Mouse (Mus musculus) heart, adult 2 months (tissue): ENCODE data around the gene Bend6.

ENCODE experiments used
- EP300 ChIP-seq: fragments of 200-500 bp; IDR thresholded peaks from 2 replicates; pipeline ENCODE4 v1.6.1; 2011; ENCODE audit warnings: low read depth, low read length, control low read depth; ENCODE audit not compliant: insufficient read depth
- POLR2A ChIP-seq: fragments of 200-500 bp; IDR thresholded peaks from 2 replicates; pipeline ENCODE4 v1.6.1; 2011; ENCODE audit warnings: mild to moderate bottlenecking, low read depth, low read length, control low read depth; ENCODE audit not compliant: insufficient read depth

- TF ChIP-seq EP300 (no peak), POLR2A (no peak)
These were observed 77.0 kb downstream of the Bend6 start for GRCm38 (mm10) chr1:33830586-33830985.
